Mouse (Mus musculus): ENCODE data around the gene Epn2. TPM values are rescaled to one million over a fixed set of nuclear protein-coding genes. Genes with fewer than 3 reads are reported as not detected.

Gene Epn2
- polyA plus RNA-seq, 1 experiment from 2014 or later: 15.6 TPM

DNA sequence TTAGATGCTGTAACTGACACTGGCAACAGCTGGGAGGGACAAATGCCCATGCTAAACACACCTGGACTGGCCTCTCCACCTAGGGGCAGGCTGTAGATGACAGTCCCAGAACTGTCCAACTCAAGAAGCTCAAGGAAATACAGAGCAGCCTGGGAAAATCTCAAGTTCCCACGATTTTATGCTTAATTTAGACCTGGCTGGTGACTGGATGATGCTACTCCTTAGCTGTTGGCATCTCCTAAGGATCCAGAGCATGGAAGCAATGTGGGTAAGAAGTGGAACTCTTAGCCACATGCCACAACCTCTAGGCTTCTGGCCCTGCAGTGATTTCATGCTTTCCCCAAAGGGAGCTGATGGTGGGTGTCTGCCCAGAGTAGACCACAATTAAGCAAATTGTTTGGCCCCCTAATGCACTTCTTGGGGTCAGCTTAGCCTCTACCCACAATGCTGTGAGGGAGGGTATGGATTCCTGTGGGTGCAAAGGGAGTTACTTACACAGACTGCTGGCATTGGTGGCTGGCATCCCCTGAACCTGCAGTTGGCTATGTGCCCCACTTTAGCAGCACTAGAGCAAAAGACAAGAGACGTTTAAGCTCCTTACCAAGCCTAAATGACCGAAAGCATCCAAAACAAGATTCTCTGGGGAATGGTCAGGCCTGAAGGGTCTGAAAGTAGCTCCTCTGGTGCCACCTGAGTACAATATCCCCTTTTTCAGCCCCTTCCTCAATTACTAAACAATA is 26.3 kb downstream of the Epn2 start:
- H3K4me1 ChIP-seq (ENCODE audit: control insufficient read depth, insufficient read depth, low read length): no peaks in the 10 kb centered on the region
- H3K36me3 ChIP-seq (ENCODE audit: control insufficient read depth, insufficient read depth, low read length): no peaks in the 10 kb centered on the region
- no peak overlapping the region for H3K4me3 ChIP-seq (ENCODE audit: low read length)
- H3K9ac ChIP-seq (ENCODE audit: low read depth, low read length): no peak overlapping the region
- no peak overlapping the region for H3K4me2 ChIP-seq (ENCODE audit: low read depth, low read length)
- no peaks in the 10 kb centered on the region for H3K27me3 ChIP-seq (replicated peaks; ENCODE audit: control insufficient read depth, insufficient read depth, low read length)
- 82% methylated on average over 3 of the region's 3 CpGs for WGBS
- no peaks in the 10 kb centered on the region for H3K9me3 ChIP-seq (ENCODE audit: control insufficient read depth, low read length)
- ATAC-seq: no peak
- no peak overlapping the region for H3K27ac ChIP-seq (ENCODE audit: low read length)

DNA sequence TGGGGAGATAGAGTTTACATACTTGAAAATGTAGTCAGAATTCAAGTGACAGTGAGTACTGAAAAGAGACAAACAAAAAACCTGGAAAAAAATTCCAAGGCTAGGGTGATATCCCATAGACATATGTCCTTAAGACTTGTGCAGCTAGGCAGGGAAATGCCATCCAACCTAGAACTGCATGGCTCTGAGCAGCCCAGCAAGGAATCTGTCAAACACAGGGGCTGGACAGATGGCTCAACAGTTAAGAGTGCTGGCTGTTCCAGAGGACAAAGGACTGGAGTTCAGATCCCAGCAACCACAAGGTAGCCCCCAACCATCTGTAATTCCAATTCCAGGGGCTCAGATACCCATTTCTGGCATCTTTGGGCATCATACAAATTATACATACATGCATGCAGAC is 28.9 kb downstream of the Epn2 start:
- Histone ChIP-seq H3K27me3 (replicated peaks; ENCODE audit: control insufficient read depth, insufficient read depth, low read length) (no peaks in the 10 kb centered on the region), H3K9ac (ENCODE audit: low read depth, low read length) (no peak overlapping the region), H3K4me3 (ENCODE audit: low read length) (no peak overlapping the region), H3K36me3 (ENCODE audit: control insufficient read depth, insufficient read depth, low read length) (no peaks in the 10 kb centered on the region), H3K4me1 (ENCODE audit: control insufficient read depth, insufficient read depth, low read length) (peaks cover 5% of the 10 kb centered on the region), H3K27ac (ENCODE audit: low read length) (no peak overlapping the region), H3K4me2 (ENCODE audit: low read depth, low read length) (no peak overlapping the region), H3K9me3 (ENCODE audit: control insufficient read depth, low read length) (no peaks in the 10 kb centered on the region)
- no peak for ATAC-seq

DNA sequence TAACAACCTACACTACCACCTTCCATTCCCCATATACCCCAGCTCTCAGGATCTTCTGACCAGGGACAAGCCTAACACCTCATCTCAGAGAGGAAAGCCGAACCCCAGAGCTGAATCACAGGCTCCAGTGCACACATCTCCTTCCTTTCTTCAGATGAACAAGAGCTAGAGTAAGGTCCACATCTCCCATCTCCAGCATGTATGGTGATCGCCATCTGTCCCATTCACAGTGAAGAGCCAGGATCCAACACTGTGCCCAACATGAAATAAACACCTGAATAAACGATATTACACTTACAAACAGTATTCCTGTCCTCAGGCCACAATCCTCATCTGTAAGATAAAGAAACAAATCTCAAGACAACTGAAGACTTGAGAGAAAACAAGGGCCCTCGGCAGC is 31.8 kb downstream of the Epn2 start:
- no peaks in the 10 kb centered on the region for H3K27me3 ChIP-seq (replicated peaks; ENCODE audit: control insufficient read depth, insufficient read depth, low read length)
- 89% methylated on average over 4 of the region's 4 CpGs for WGBS
- no peak overlapping the region for H3K9ac ChIP-seq (ENCODE audit: low read depth, low read length)
- no peak overlapping the region for H3K4me3 ChIP-seq (ENCODE audit: low read length)
- H3K4me2 ChIP-seq (ENCODE audit: low read depth, low read length): no peak overlapping the region
- no peak overlapping the region for H3K27ac ChIP-seq (ENCODE audit: low read length)
- no peaks in the 10 kb centered on the region for H3K9me3 ChIP-seq (ENCODE audit: control insufficient read depth, low read length)
- no peak for ATAC-seq
- H3K4me1 ChIP-seq (ENCODE audit: control insufficient read depth, insufficient read depth, low read length): peaks cover 5% of the 10 kb centered on the region
- no peaks in the 10 kb centered on the region for H3K36me3 ChIP-seq (ENCODE audit: control insufficient read depth, insufficient read depth, low read length)

DNA sequence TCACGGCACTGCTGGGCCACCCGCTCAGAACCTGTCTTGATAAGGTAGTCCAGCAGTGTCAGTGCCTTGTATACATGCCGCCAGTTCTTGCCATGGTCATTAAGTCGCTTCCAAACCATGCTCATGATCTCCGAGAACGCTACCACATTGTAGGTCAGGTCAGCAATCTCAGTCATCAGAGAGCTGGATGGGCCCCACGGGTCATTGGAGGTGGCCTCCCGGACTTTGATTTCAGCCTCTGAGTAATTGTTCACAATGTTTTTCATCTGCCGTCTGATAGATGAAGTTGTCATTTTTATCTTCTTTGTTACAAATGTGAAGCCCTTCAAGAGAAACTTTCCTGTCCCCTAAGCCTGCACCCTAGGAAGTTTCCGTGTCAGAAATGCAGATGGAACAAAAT is 33.0 kb downstream of the Epn2 start:
- H3K27ac ChIP-seq (ENCODE audit: low read length): no peak overlapping the region
- 80% methylated on average over 10 of the region's 10 CpGs for WGBS
- no peak overlapping the region for H3K9ac ChIP-seq (ENCODE audit: low read depth, low read length)
- H3K36me3 ChIP-seq (ENCODE audit: control insufficient read depth, insufficient read depth, low read length): no peaks in the 10 kb centered on the region
- no peaks in the 10 kb centered on the region for H3K27me3 ChIP-seq (replicated peaks; ENCODE audit: control insufficient read depth, insufficient read depth, low read length)
- no peak overlapping the region for H3K4me3 ChIP-seq (ENCODE audit: low read length)
- H3K4me1 ChIP-seq (ENCODE audit: control insufficient read depth, insufficient read depth, low read length): peaks cover 5% of the 10 kb centered on the region
- no peaks in the 10 kb centered on the region for H3K9me3 ChIP-seq (ENCODE audit: control insufficient read depth, low read length)
- no peak; the same call in 1 of the 2 replicates for ATAC-seq
- no peak overlapping the region for H3K4me2 ChIP-seq (ENCODE audit: low read depth, low read length)

DNA sequence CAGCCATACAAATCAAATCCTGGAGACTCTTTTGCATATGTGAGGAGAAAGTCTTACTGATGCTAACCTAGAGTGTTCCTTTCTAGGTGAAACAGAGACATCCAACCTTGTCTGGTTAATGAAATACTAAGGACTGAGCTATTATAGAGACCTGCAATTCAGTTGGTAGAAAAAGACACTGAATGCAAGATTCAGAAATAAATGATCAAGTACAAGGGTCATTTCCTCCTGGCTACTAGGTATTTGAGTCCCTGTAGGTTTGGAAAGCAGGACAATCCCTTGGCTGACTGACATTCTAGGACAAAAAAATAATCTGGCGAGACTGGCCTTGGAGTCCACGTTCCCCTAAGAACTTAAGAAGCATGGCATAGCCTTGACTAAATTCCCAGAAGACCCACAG is 33.9 kb downstream of the Epn2 start:
- no peak overlapping the region; the same call in 1 of the 2 replicates for H3K27ac ChIP-seq (ENCODE audit: low read length)
- H3K9ac ChIP-seq (ENCODE audit: low read depth, low read length): no peak overlapping the region
- no peak overlapping the region for H3K4me3 ChIP-seq (ENCODE audit: low read length)
- no peak overlapping the region for H3K4me2 ChIP-seq (ENCODE audit: low read depth, low read length)
- 84% methylated on average over 2 of the region's 2 CpGs for WGBS
- H3K9me3 ChIP-seq (ENCODE audit: control insufficient read depth, low read length): no peaks in the 10 kb centered on the region
- H3K4me1 ChIP-seq (ENCODE audit: control insufficient read depth, insufficient read depth, low read length): peaks cover 5% of the 10 kb centered on the region
- H3K27me3 ChIP-seq (replicated peaks; ENCODE audit: control insufficient read depth, insufficient read depth, low read length): no peaks in the 10 kb centered on the region
- H3K36me3 ChIP-seq (ENCODE audit: control insufficient read depth, insufficient read depth, low read length): no peaks in the 10 kb centered on the region
- ATAC-seq: no peak

DNA sequence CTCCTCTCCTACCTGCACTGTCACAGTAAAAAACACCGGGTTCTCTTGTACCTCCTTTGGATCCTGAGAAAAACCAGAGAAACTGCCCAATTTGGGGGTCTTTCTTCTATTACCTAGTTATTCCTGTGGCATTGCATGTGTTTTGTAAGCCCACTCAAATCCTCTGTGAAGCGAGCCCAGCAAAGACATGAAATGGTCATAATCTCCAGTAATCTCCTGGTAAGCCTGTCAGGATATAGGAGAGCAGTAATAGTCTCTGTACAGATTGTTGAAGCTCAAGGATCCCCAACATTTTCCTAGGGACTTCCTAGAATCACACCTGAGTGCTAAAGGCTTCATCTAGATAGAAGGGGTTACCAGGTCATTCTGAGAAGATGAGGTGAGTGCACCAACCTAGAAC is 38.4 kb downstream of the Epn2 start:
- no peaks in the 10 kb centered on the region for H3K9me3 ChIP-seq (ENCODE audit: control insufficient read depth, low read length)
- no peak overlapping the region for H3K27ac ChIP-seq (ENCODE audit: low read length)
- WGBS: 90% methylated on average over 2 of the region's 2 CpGs
- H3K4me1 ChIP-seq (ENCODE audit: control insufficient read depth, insufficient read depth, low read length): peaks cover 5% of the 10 kb centered on the region
- H3K4me2 ChIP-seq (ENCODE audit: low read depth, low read length): no peak overlapping the region
- no peak overlapping the region for H3K4me3 ChIP-seq (ENCODE audit: low read length)
- no peak for ATAC-seq
- no peaks in the 10 kb centered on the region for H3K27me3 ChIP-seq (replicated peaks; ENCODE audit: control insufficient read depth, insufficient read depth, low read length)
- no peaks in the 10 kb centered on the region for H3K36me3 ChIP-seq (ENCODE audit: control insufficient read depth, insufficient read depth, low read length)
- H3K9ac ChIP-seq (ENCODE audit: low read depth, low read length): no peak overlapping the region

DNA sequence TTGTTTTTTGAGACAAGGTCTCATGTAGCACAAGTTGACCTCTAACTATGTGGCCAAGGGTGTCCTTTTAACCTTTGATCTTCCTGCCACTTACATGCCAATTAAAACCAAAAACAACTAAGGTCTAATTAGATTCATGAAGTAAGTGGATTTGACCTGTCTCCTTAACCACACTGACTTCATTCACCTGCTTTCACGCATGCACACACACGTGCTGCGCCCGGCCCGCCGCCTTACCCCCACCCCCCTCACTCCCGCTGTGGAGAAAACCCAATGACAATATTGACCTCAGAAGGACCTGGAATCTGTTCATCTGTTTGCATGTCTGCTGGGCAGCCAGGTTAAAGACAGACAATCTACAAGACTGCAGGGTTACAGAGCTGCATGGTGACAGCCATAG is 38.8 kb downstream of the Epn2 start:
- WGBS: 77% methylated on average over 7 of the region's 7 CpGs
- no peak overlapping the region for H3K27ac ChIP-seq (ENCODE audit: low read length)
- H3K4me3 ChIP-seq (ENCODE audit: low read length): no peak overlapping the region
- no peaks in the 10 kb centered on the region for H3K36me3 ChIP-seq (ENCODE audit: control insufficient read depth, insufficient read depth, low read length)
- H3K4me2 ChIP-seq (ENCODE audit: low read depth, low read length): no peak overlapping the region
- ATAC-seq: no peak
- H3K9me3 ChIP-seq (ENCODE audit: control insufficient read depth, low read length): no peaks in the 10 kb centered on the region
- no peaks in the 10 kb centered on the region for H3K27me3 ChIP-seq (replicated peaks; ENCODE audit: control insufficient read depth, insufficient read depth, low read length)
- no peak overlapping the region for H3K9ac ChIP-seq (ENCODE audit: low read depth, low read length)
- peaks cover under 1% of the 10 kb centered on the region for H3K4me1 ChIP-seq (ENCODE audit: control insufficient read depth, insufficient read depth, low read length)

DNA sequence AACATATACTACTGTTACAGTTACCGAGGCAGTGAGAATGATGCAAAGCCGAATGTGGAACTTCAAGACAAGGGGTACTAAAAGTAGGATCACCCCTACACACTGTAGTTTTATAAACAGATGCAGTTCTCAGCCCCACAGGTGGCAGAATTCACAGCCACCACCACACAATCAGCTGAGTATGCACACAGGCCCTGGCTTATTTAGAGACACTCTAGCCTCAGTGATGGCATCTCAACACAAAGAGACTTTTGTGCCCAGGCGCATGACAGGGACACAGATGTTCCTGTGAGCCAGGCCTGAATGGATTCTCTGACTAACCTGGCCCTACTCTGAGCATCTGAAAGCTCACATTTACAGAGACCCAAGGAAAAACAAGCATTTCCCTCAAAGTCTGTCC is 42.1 kb downstream of the Epn2 start:
- H3K4me1 ChIP-seq (ENCODE audit: control insufficient read depth, insufficient read depth, low read length): no peaks in the 10 kb centered on the region
- 87% methylated on average over 3 of the region's 3 CpGs for WGBS
- H3K36me3 ChIP-seq (ENCODE audit: control insufficient read depth, insufficient read depth, low read length): no peaks in the 10 kb centered on the region
- H3K9ac ChIP-seq (ENCODE audit: low read depth, low read length): no peak overlapping the region
- H3K27ac ChIP-seq (ENCODE audit: low read length): no peak overlapping the region
- H3K4me3 ChIP-seq (ENCODE audit: low read length): no peak overlapping the region
- no peak for ATAC-seq
- no peaks in the 10 kb centered on the region for H3K27me3 ChIP-seq (replicated peaks; ENCODE audit: control insufficient read depth, insufficient read depth, low read length)
- H3K4me2 ChIP-seq (ENCODE audit: low read depth, low read length): no peak overlapping the region
- H3K9me3 ChIP-seq (ENCODE audit: control insufficient read depth, low read length): no peaks in the 10 kb centered on the region

DNA sequence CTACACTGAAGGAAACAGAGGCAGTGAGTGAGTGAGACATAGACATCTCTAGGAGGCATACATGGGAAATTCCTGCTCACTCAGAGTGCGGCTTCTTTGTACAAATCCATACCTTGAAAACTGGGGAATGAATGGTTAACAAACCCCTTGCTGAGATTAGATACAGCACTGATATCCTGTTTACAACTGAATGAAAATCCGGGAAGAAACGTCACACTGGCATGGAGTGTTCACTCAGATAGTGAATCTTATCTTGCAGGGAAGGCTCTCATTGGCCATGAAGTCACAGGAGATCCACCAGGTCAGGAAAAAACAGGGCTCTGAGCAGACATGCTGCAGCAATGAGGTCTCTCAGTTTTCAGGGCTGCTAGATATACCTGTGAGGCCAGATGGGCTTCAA is 42.5 kb downstream of the Epn2 start:
- ATAC-seq: no peak
- Histone ChIP-seq H3K36me3 (ENCODE audit: control insufficient read depth, insufficient read depth, low read length) (no peaks in the 10 kb centered on the region), H3K4me3 (ENCODE audit: low read length) (no peak overlapping the region), H3K9me3 (ENCODE audit: control insufficient read depth, low read length) (no peaks in the 10 kb centered on the region), H3K4me2 (ENCODE audit: low read depth, low read length) (no peak overlapping the region), H3K4me1 (ENCODE audit: control insufficient read depth, insufficient read depth, low read length) (no peaks in the 10 kb centered on the region), H3K27me3 (replicated peaks; ENCODE audit: control insufficient read depth, insufficient read depth, low read length) (no peaks in the 10 kb centered on the region), H3K9ac (ENCODE audit: low read depth, low read length) (no peak overlapping the region), H3K27ac (ENCODE audit: low read length) (no peak overlapping the region)
- WGBS: 47% methylated on average over 3 of the region's 3 CpGs

DNA sequence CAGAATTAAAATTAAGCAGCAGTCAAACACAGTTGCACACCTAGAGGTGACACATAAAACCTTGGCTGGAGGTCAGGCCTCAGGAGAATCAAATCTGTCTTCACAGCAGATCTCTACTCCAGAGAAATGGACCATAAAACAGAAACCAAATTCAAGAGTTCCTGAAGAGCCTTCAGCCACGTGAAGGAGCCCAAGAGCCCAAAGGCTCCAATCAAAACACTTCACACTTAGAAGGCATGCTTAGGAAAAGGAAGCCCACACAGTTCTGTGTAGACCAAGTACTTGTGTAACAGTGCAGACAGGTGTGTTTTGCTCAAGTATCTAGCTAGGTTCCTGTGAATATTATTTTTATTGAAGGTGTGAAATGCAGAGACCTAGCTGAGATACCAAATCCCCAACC is 44.0 kb downstream of the Epn2 start:
- Histone ChIP-seq H3K9me3 (ENCODE audit: control insufficient read depth, low read length) (no peaks in the 10 kb centered on the region), H3K27me3 (replicated peaks; ENCODE audit: control insufficient read depth, insufficient read depth, low read length) (no peaks in the 10 kb centered on the region), H3K4me1 (ENCODE audit: control insufficient read depth, insufficient read depth, low read length) (no peaks in the 10 kb centered on the region), H3K9ac (ENCODE audit: low read depth, low read length) (no peak overlapping the region), H3K27ac (ENCODE audit: low read length) (no peak overlapping the region), H3K36me3 (ENCODE audit: control insufficient read depth, insufficient read depth, low read length) (no peaks in the 10 kb centered on the region), H3K4me2 (ENCODE audit: low read depth, low read length) (no peak overlapping the region), H3K4me3 (ENCODE audit: low read length) (no peak overlapping the region)
- no peak for ATAC-seq
- 69% methylated on average over 1 of the region's 1 CpGs for WGBS
